Mouse (Mus musculus): ENCODE data around the gene Sema4c.

Gene Sema4c

DNA sequence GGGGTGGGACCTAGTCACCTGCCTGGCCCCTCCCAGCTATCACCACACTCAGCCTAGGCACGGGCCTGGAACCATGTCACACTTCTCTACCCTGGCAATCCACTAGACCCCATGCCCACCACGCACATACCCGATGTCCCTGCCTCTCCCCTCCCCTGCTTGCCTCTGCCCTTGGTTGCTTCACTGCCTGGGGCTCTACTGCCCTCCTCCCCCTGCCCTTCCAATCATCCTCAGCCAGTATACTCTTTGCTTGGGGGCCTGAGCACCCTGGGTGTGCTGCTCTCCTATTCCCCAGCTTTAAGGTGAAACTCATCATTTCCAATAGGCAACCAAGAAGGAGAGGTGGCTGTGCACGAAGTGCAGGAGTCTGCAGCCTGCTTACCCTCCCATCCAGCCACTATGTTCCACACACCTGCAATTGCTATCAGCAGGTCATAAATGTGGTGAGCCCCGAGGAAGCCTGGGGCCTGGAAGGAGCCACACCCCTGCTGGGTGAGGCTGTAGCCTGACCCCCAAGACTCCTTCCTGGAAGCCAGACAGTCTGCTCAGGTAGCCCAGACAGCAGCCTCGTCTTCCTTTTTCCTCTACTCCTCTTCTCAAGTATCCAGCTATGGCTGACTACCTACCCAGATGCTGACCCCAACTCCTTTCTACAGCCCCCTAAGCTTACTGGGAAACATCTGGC, 19.0 kb upstream of the Sema4c start:
- DNase-seq: no peak

DNA sequence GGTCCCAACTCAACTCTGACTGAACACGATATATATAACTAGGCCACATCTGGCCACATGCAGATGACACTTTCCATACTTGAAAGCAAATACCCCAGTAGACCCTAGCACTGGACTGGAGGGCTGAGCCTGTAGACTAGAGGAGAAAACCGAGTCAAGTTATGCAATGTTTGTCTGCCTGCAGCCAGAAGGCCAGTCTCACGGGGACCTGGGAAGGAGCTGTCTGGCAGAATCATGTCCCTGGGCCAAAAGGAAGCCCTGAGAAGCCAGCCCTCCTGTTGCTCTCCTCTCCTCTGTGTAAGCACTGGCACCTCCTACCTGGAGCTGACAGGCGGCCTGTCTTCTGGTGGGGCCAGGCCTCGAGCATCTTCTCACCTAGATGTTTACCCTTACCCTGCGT, 17.2 kb upstream of the Sema4c start:
- no peak for DNase-seq

DNA sequence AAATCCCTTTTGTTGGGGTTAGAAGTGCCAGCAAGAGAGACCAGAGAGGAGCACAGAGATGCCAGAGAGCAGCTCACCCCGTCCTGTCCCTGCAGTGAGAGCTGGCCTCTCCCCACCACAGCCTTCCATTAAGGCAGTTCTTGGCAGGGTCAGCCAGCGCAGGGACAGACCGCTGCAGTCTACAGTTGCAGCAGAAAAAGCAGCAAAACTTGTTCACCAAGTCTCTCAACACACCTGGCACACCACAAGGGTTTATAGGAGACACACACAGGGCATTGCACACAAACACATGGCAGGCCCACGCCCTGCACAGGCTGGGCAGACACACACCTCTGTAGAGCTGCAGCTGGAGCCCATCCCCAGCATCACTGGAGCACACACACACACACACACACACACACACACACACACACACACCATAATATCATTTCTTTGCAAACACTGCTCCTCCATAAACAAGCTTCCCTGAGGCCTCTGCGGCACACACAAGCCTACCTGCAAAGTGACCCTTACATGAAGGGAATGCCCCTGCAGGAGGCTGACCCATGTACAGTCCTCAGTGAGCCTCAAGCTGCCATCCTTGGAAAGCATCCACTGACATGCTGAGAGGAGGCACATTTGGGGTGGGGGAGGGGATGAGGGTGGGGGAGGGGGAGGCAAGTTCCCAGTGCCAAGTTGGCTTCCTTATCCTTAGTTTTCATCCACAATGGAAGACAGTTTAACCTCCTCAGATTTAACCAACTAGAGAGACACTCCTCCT, 16.2 kb upstream of the Sema4c start:
- DNase-seq: no peak

GRCm38 (mm10) chr1:36573524-36573923, 15.4 kb upstream of the Sema4c start:
- no peak for DNase-seq

- DNase-seq: no peak
Observed at GRCm38 (mm10) chr1:36572709-36573108, 14.6 kb upstream of the Sema4c start.

DNA sequence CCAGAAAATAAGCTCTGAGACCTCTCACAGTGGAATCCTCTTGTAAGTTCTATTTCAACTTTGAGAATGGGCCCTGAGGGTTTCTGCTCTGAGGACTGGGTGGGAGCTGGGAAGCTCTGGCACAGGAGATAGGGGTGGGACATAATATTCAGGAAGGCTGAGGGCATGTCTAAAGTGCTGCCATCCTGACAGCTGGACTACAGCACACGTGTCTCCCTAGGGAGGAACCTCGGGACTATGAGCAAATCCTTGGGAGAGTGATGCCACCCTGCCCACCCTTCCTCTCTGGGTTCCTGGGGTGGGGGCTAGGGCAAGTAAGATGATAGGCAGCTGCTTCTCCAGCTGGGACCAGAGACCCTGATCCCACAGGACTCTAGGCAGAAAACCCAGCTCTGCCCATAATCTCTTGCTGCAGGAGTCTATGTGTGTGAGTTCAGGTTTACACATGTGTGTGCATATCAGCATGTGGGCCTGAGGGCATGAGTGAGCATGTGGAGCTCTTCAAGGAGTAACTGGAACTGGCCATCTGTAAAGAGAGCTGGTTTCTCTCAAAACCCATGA, 14.1 kb upstream of the Sema4c start:
- no peak for DNase-seq

DNA sequence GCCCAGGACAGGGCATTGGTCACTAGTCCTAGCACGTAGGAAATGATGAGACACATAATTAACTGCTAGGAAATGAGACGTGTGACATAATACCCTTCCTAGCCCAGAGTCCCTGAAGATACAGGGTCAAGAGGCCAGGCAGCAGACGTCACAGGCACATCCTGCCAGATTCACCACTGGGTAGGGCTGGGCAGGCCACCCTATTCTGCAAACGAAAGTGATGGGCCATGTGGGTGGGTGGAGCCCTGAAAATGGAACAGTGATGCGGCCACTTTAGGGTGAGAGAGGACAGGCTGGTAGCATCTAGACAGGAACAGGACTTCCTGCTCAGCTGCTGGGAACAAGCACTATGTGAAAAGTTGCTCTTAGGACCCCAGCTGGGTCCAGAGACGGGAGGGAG, 13.5 kb upstream of the Sema4c start:
- DNase-seq: peak; percentile 84 to 92

DNA sequence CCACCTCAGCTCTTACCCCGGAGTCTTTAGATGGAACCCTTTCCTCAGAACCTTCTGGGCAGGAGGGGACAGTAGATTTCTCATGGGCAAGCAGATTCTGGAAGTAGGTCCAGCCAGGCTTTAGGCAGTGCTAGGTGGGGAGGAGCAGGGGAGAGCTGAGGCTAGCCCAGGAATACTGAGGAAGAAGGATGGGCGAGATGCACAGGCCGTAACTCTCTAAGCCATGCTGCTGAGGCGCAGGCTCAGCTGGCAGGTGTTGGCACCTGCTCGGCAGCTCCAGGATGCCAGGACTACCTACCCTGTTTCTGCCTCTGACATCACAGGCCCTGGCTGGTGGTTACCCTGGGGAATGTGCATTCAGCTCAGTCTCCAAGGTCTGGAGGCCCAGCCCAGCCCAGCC, 12.2 kb upstream of the Sema4c start:
- no peak for DNase-seq

GRCm38 (mm10) chr1:36569694-36570276, 11.6 kb upstream of the Sema4c start:
- DNase-seq: no peak

DNA sequence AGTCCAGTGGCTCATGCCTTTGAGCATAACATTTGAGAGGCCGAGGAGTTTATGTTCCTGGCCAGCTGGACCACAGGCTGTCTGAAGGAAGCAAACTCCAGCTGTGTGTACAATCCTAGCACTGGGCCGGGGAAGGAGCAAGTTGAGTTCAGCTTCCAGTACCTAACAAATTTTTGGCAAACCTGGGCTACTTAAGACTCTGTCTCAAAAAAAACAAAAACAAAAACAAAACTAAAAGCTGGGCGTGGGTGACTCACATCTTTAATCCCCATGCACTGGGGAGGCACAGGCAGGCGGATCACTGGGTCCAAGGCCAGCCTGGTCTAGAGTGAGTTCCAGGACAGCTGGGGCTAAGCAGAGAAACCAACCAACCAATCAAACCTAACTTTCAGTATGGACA, 10.6 kb upstream of the Sema4c start:
- DNase-seq: no peak

- no peak for DNase-seq
Observed at GRCm38 (mm10) chr1:36567818-36568603, 9.9 kb upstream of the Sema4c start.

- no peak for DNase-seq
Observed at GRCm38 (mm10) chr1:36566425-36566824, 8.3 kb upstream of the Sema4c start.

GRCm38 (mm10) chr1:36564101-36564500, 6.0 kb upstream of the Sema4c start:
- DNase-seq: peak; percentile 48 to 73

GRCm38 (mm10) chr1:36563632-36564031, 5.5 kb upstream of the Sema4c start:
- DNase-seq: no peak

- no peak for DNase-seq
Observed at GRCm38 (mm10) chr1:36563197-36563596, 5.0 kb upstream of the Sema4c start.

DNA sequence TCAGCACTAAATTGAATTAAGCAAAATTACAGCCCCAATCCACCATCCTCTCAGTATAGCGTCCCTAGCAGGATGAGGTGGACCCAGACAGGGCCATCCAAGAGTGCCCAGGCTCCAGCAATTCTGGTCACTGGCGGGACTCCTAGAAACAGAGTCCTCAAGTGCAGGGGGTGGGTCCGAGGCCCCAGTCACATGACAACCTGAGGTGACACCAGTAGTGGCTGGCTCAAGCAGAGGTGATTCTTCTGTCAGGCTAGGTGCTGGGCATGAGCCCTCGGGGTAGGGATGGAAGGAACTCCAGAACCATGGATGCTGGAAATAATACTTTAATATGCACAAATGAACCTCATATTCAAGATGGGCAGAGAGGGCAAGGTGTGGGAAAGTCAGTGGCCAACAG, 4.2 kb upstream of the Sema4c start:
- no peak for DNase-seq

DNA sequence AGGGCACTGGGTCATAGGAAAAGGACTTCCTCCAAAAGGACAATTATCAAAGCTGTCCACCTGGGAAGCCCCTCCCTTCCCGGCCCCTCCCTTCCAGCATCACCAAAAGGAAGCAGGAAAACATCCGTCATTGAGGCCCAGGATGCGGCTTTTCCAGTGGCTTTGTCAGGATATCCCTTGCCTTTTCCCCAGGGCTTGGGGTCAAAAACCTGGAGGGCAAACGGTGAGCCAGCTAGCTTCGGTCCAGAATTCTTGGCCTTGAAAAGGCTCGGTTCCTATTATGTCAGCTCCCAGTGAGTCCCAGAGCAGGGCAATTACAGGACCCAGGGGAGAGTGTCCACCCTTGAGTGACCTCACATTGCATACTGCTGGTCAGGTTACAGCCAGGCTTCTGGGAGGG, 2.8 kb upstream of the Sema4c start:
- peak; percentile 73 to 83 for DNase-seq

GRCm38 (mm10) chr1:36559888-36560287, 1.7 kb upstream of the Sema4c start:
- DNase-seq: no peak

DNA sequence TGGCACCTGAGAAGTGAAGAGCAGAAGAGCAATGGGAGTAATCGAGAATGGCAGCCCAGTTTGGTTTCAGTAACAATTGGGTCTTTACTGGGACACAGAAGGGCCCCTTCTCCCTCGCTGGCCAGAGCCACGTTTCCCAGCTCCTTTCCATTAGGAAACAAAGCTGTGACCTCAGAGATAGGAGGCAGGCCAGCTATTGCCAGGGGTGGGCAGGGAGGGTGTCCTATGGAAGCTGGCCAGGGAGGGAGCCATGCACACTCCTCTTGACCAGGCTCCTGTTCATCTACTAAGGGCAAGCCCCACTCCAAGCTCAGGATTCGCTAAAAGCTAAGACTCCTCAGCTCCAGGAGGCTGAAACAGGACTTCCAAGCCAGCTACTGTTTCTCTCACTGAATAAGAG, 1.1 kb upstream of the Sema4c start:
- no peak for DNase-seq

- peak; percentile 83 to 89 for DNase-seq
Observed at GRCm38 (mm10) chr1:36557457-36558011, 615 bp downstream of the Sema4c start.

GRCm38 (mm10) chr1:36556553-36557456, 1.3 kb downstream of the Sema4c start:
- peak; percentile 88 to 95 for DNase-seq
